Mouse (Mus musculus) thymus, postnatal 14 days (tissue): Measurements from ENCODE around the gene Notch4.

ENCODE experiments used
- DNase-seq: peaks from one replicate; pipeline ENCODE4 v3.0.0; 2021

Notch4 gene

GRCm38 (mm10) chr17:34572361-34572760 is 8.3 kb downstream of the Notch4 start:
- DNase-seq: no peak

GRCm38 (mm10) chr17:34576577-34576976 is 12.5 kb downstream of the Notch4 start:
- no peak for DNase-seq

GRCm38 (mm10) chr17:34578070-34578469 is 14.0 kb downstream of the Notch4 start:
- no peak for DNase-seq

- no peak for DNase-seq
Measured at GRCm38 (mm10) chr17:34582528-34582927, 18.5 kb downstream of the Notch4 start.

GRCm38 (mm10) chr17:34583397-34583796 is 19.3 kb downstream of the Notch4 start:
- no peak for DNase-seq

GRCm38 (mm10) chr17:34583819-34584218 is 19.8 kb downstream of the Notch4 start:
- no peak for DNase-seq

- no peak for DNase-seq
Measured at GRCm38 (mm10) chr17:34585121-34585520, 21.1 kb downstream of the Notch4 start.

- no peak for DNase-seq
Measured at GRCm38 (mm10) chr17:34585877-34586771, 22.1 kb downstream of the Notch4 start.

- DNase-seq: peak; percentile 93
Measured at GRCm38 (mm10) chr17:34586796-34587422, 22.8 kb downstream of the Notch4 start.

- peak; percentile 99 for DNase-seq
Measured at GRCm38 (mm10) chr17:34587423-34587811, 23.3 kb downstream of the Notch4 start.

- DNase-seq: no peak
Measured at GRCm38 (mm10) chr17:34587814-34588213, 23.7 kb downstream of the Notch4 start.

GRCm38 (mm10) chr17:34588767-34589166 is 24.7 kb downstream of the Notch4 start:
- DNase-seq: peak; percentile 53

- DNase-seq: peak; percentile 47
Measured at GRCm38 (mm10) chr17:34589206-34589605, 25.1 kb downstream of the Notch4 start.

- DNase-seq: peak; percentile 85
Measured at GRCm38 (mm10) chr17:34589681-34590101, 25.6 kb downstream of the Notch4 start, which contains the start of gene Gpsm3. Gpsm3 (plus strand) TSS chr17:34589806.

GRCm38 (mm10) chr17:34590154-34590987 is 26.3 kb downstream of the Notch4 start:
- peak; percentile 53 for DNase-seq

- DNase-seq: peak; percentile 60
Measured at GRCm38 (mm10) chr17:34591029-34591993, 27.2 kb downstream of the Notch4 start, which contains the start of gene Pbx2. Pbx2 (plus strand) TSS chr17:34591266.

GRCm38 (mm10) chr17:34591994-34592375 is 27.9 kb downstream of the Notch4 start:
- peak; percentile 97 for DNase-seq

- peak; percentile 40 for DNase-seq
Measured at GRCm38 (mm10) chr17:34592581-34593549, 28.8 kb downstream of the Notch4 start.

- DNase-seq: no peak
Measured at GRCm38 (mm10) chr17:34593752-34594525, 29.9 kb downstream of the Notch4 start.

GRCm38 (mm10) chr17:34596098-34596497 is 32.0 kb downstream of the Notch4 start:
- no peak for DNase-seq
